Mouse (Mus musculus) liver, postnatal 0 days (tissue): ENCODE measurements at regions not wholly inside any gene's neighbourhood (a gene's known extent, or its start where the extent isn't known, plus 50 kb on each side); places are given as distances from the start of the nearest gene placed in this dataset.

Source experiments
- CTCF ChIP-seq: sonication (generic); IDR thresholded peaks from 2 replicates; pipeline ENCODE4 v1.5.1; 2016; ENCODE audit warnings: antibody characterized with exemption, low read depth
- EP300 ChIP-seq: IDR thresholded peaks from 2 replicates; pipeline ENCODE4 v1.6.1; 2016; ENCODE audit warnings: antibody characterized with exemption, low read depth, mild to moderate bottlenecking

DNA sequence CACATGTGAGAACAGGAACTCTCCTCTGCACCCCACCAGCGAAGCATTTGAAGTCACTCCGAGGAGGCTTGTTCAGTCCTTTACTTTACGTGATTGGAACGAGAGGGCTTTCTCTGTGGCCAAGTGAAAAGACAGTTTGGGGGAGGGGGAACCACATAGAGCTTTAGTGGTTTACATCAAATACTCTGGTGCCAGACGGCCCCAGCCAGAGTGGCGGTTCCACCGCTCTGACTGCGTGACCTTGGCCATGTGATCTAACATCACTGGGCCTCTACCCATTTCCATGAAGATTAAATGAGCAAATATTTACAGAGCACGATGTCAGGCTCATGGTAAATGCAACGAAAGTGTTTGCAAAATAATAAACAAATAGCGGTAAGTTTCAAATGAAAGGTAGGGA, 121.6 kb downstream of the Ddx1 start:
- TF ChIP-seq EP300, result no peak
- no peak for TF ChIP-seq CTCF
